Comparison of ENCODE assay signal across 8 mouse cellular contexts in genomic region chr7:47051404-47052151, GRCm38 (mm10). TPM values are rescaled to one million over a fixed set of nuclear protein-coding genes. Genes with fewer than 3 reads are reported as not detected.
A peak's percentile ranks its signal among the peaks of the same experiment; 100 is the strongest.
DNase-seq lines count a peak whose midpoint lies in the region; ATAC-seq and TF ChIP-seq lines count a peak whose summit lies in the region.

No protein-coding gene starts in this region.

- H3K36me3 ChIP-seq in hindbrain, postnatal 0 days (ENCODE audit: insufficient read depth, low read length), result no peaks in the 10 kb centered on the region
- no peaks in the 10 kb centered on the region for H3K36me3 ChIP-seq in midbrain, embryonic 16.5 days (ENCODE audit: control insufficient read depth, insufficient read depth, low read length)

- H3K4me3 ChIP-seq in brown adipose tissue, adult 24 weeks (ENCODE audit: insufficient read depth, low read depth, low read length), result peak overlapping the region; percentile 88
- H3K4me3 ChIP-seq in hindbrain, postnatal 0 days (ENCODE audit: low read length), result peak overlapping the region; percentile 97
- peak overlapping the region; percentile 92 for H3K4me3 ChIP-seq in midbrain, embryonic 16.5 days (ENCODE audit: low read depth, low read length)

- H3K9ac ChIP-seq in hindbrain, postnatal 0 days (replicated peaks; ENCODE audit: low read length), result peak overlapping the region; percentile 83; the same call in 1 of the 2 replicates
- peak overlapping the region; percentile 88; the same call in 1 of the 2 replicates for H3K9ac ChIP-seq in midbrain, embryonic 16.5 days (ENCODE audit: low read depth, low read length)

- peaks cover 24% of the 10 kb centered on the region for H3K4me1 ChIP-seq in brown adipose tissue, adult 24 weeks (ENCODE audit: control insufficient read depth, insufficient read depth, insufficient read length, low read length)
- H3K4me1 ChIP-seq in hindbrain, postnatal 0 days (ENCODE audit: insufficient read depth, low read length), result peaks cover 12% of the 10 kb centered on the region
- peaks cover 15% of the 10 kb centered on the region for H3K4me1 ChIP-seq in midbrain, embryonic 16.5 days (ENCODE audit: control insufficient read depth, insufficient read depth, low read length)

- peak overlapping the region; percentile 92 for H3K4me2 ChIP-seq in hindbrain, postnatal 0 days (ENCODE audit: low read depth, low read length)
- H3K4me2 ChIP-seq in midbrain, embryonic 16.5 days (ENCODE audit: low read length), result peak overlapping the region; percentile 73

- no peak for TF ChIP-seq CTCF in hindbrain, postnatal 0 days (IDR thresholded peaks at IDR 0.05; ENCODE audit: low read depth)

- no peaks in the 10 kb centered on the region for H3K27me3 ChIP-seq in hindbrain, postnatal 0 days (ENCODE audit: insufficient read depth, low read length)
- H3K27me3 ChIP-seq in midbrain, embryonic 16.5 days (ENCODE audit: control insufficient read depth, insufficient read depth, low read depth, low read length), result peaks cover 4% of the 10 kb centered on the region; the same call in 1 of the 2 replicates

- peak; percentile 45 to 58 for DNase-seq in frontal cortex, postnatal 14 days (ENCODE audit: low spot score in 2 of 2)
- peak; percentile 66 for DNase-seq in gastrocnemius, postnatal 25 days
- DNase-seq in hindbrain, postnatal 0 days (ENCODE audit: low spot score), result peak; percentile 64
- peak; percentile 65 for DNase-seq in liver
- DNase-seq in telencephalon, adult 2 months (ENCODE audit: low read depth, low spot score), result peak; percentile 60

- H3K27ac ChIP-seq in brown adipose tissue, adult 24 weeks (replicated peaks; ENCODE audit: low read depth, low read length), result peak overlapping the region; percentile 80
- peak overlapping the region; percentile 83; the same call in 1 of the 2 replicates for H3K27ac ChIP-seq in hindbrain, postnatal 0 days
- H3K27ac ChIP-seq in midbrain, embryonic 16.5 days (ENCODE audit: low read length), result no peak overlapping the region

- no peak for ATAC-seq in frontal cortex, adult (ENCODE audit: low TSS enrichment)
- ATAC-seq in hindbrain, postnatal 0 days, result no peak
- no peak for ATAC-seq in midbrain, embryonic 16.5 days

- no peaks in the 10 kb centered on the region for H3K9me3 ChIP-seq in hindbrain, postnatal 0 days (ENCODE audit: low read length)
- H3K9me3 ChIP-seq in midbrain, embryonic 16.5 days (replicated peaks; ENCODE audit: control insufficient read depth, low read length, poor library complexity, severe bottlenecking), result no peaks in the 10 kb centered on the region

- WGBS in hindbrain, postnatal 0 days, result 0% methylated on average over 1 of the region's 2 CpGs
- 20% methylated on average over 1 of the region's 2 CpGs for WGBS in midbrain, embryonic 16.5 days

RNA-seq across cellular contexts. Expression of gene Tmem86a, which starts 1.2 kb away (rescaled TPM):
- polyA plus RNA-seq in brown adipose tissue, adult 24 weeks (2012; ENCODE audit: insufficient read depth, insufficient read length, missing spikeins), result 2.6 and 4.9 TPM in 2 replicates
- total RNA-seq in gastrocnemius, postnatal 25 days (2021), result 1 to 10 TPM; 4.6 to 5.2 TPM
- total RNA-seq in hindbrain, postnatal 0 days (2014; rRNA removed), result 11.9 and 17.1 TPM in 2 replicates
- 29.5 and 32.3 TPM in 2 replicates for polyA plus RNA-seq in hindbrain, postnatal 0 days (2015; fragmentation: Nextera tagmentation; extraction: Ambion mirVana)
- 22.9 and 24.1 TPM in 2 replicates for polyA plus RNA-seq in midbrain, embryonic 16.5 days (2015; fragmentation: Nextera tagmentation; extraction: Ambion mirVana)

RNA-seq across cellular contexts. Expression of gene Spty2d1, which starts 43.4 kb away (rescaled TPM):
- polyA plus RNA-seq in brown adipose tissue, adult 24 weeks (2012; ENCODE audit: insufficient read depth, insufficient read length, missing spikeins), result 6.4 TPM in 2 replicates
- total RNA-seq in gastrocnemius, postnatal 25 days (2021), result 1 to 10 TPM; 4.7 to 4.8 TPM
- total RNA-seq in hindbrain, postnatal 0 days (2014; rRNA removed), result 9.1 and 9.7 TPM in 2 replicates
- 5.1 and 5.8 TPM in 2 replicates for polyA plus RNA-seq in hindbrain, postnatal 0 days (2015; fragmentation: Nextera tagmentation; extraction: Ambion mirVana)
- 7.4 and 8.5 TPM in 2 replicates for polyA plus RNA-seq in midbrain, embryonic 16.5 days (2015; fragmentation: Nextera tagmentation; extraction: Ambion mirVana)
